Comparison of ENCODE assay signal across 8 mouse cellular contexts in genomic region chr9:48761175-48761556, GRCm38 (mm10).
DNase-seq lines count a peak whose midpoint lies in the region; ATAC-seq and TF ChIP-seq lines count a peak whose summit lies in the region.
"Had no signal": no experiment of that assay in that cellular context is flagged by ENCODE, and none has a peak within 500 bp of the region (broad histone marks: within the 10 kb centered on the region; RNA-seq: fewer than 3 reads in every experiment).

No protein-coding gene starts in this region.

- no peak overlapping the region for H3K4me3 ChIP-seq in heart, embryonic 16.5 days (ENCODE audit: low read length)
- H3K4me3 ChIP-seq in heart, embryonic 10.5 days, result no peak overlapping the region
- H3K4me3 ChIP-seq in lung, postnatal 0 days (ENCODE audit: low read depth, low read length), result no peak overlapping the region
- H3K4me3 ChIP-seq in embryonic facial prominence, embryonic 15.5 days (replicated peaks), result no peak overlapping the region
- H3K4me3 ChIP-seq in limb, embryonic 14.5 days (replicated peaks; ENCODE audit: low read length), result no peak overlapping the region
- H3K4me3 ChIP-seq: erythroblast, embryonic 14.5 days had no signal

- ATAC-seq in heart, embryonic 16.5 days (replicated peaks; ENCODE audit: extremely low read depth, insufficient read depth, low FRiP score), result no peak
- ATAC-seq in lung, postnatal 0 days, result no peak
- no peak for ATAC-seq in embryonic facial prominence, embryonic 15.5 days (ENCODE audit: insufficient number of reproducible peaks, low FRiP score, low TSS enrichment, low read depth)
- ATAC-seq in limb, embryonic 14.5 days (ENCODE audit: low FRiP score, low read depth), result no peak

- DNase-seq in heart, embryonic 10.5 days (ENCODE audit: low spot score), result no peak
- DNase-seq in lung, postnatal 0 days (ENCODE audit: low spot score), result peak; percentile 30
- no peak for DNase-seq in lung, postnatal 4 days
- peak; percentile 32 for DNase-seq in limb, embryonic 14.5 days (ENCODE audit: low spot score)
- no peak for DNase-seq in cerebellum, adult 8-10 months

- TF ChIP-seq CTCF in lung, postnatal 0 days (IDR thresholded peaks at IDR 0.05), result no peak; the same call in 1 of the 2 replicates

- peak overlapping the region; percentile 29 for H3K27ac ChIP-seq in heart, embryonic 16.5 days (ENCODE audit: low read length)
- no peak overlapping the region for H3K27ac ChIP-seq in heart, embryonic 10.5 days
- peak overlapping the region; percentile 88 for H3K27ac ChIP-seq in lung, postnatal 0 days (ENCODE audit: low read length)
- peak overlapping the region; percentile 72; the same call in 1 of the 2 replicates for H3K27ac ChIP-seq in embryonic facial prominence, embryonic 15.5 days (replicated peaks)
- no peak overlapping the region for H3K27ac ChIP-seq in limb, embryonic 14.5 days (replicated peaks; ENCODE audit: low read depth, low read length)

- peaks cover 31% of the 10 kb centered on the region for H3K4me1 ChIP-seq in heart, embryonic 16.5 days (ENCODE audit: control insufficient read depth, insufficient read depth, low read length)
- H3K4me1 ChIP-seq in heart, embryonic 10.5 days, result peaks cover 20% of the 10 kb centered on the region
- peaks cover 56% of the 10 kb centered on the region for H3K4me1 ChIP-seq in lung, postnatal 0 days (ENCODE audit: insufficient read depth, low read depth, low read length)
- peaks cover 26% of the 10 kb centered on the region for H3K4me1 ChIP-seq in embryonic facial prominence, embryonic 15.5 days
- peaks cover 49% of the 10 kb centered on the region for H3K4me1 ChIP-seq in limb, embryonic 14.5 days (ENCODE audit: control insufficient read depth, insufficient read depth, low read length)

- H3K27me3 ChIP-seq in heart, embryonic 16.5 days (ENCODE audit: control insufficient read depth, insufficient read depth, low read length), result no peaks in the 10 kb centered on the region
- peaks cover 14% of the 10 kb centered on the region for H3K27me3 ChIP-seq in heart, embryonic 10.5 days (ENCODE audit: insufficient read depth, poor library complexity, severe bottlenecking)
- H3K27me3 ChIP-seq in lung, postnatal 0 days (replicated peaks; ENCODE audit: insufficient read depth, low read length), result no peaks in the 10 kb centered on the region
- H3K27me3 ChIP-seq in embryonic facial prominence, embryonic 15.5 days, result no peaks in the 10 kb centered on the region
- no peaks in the 10 kb centered on the region for H3K27me3 ChIP-seq in limb, embryonic 14.5 days (ENCODE audit: control insufficient read depth, insufficient read depth, low read length)

- H3K4me2 ChIP-seq in heart, embryonic 16.5 days (ENCODE audit: low read depth, low read length), result no peak overlapping the region
- no peak overlapping the region for H3K4me2 ChIP-seq in lung, postnatal 0 days (replicated peaks; ENCODE audit: low read depth, low read length)
- no peak overlapping the region for H3K4me2 ChIP-seq in embryonic facial prominence, embryonic 15.5 days (replicated peaks)
- 0 out of 2 replicates have a peak overlapping the region, but pooled peaks have one; percentile 17 for H3K4me2 ChIP-seq in limb, embryonic 14.5 days (replicated peaks; ENCODE audit: low read depth, low read length, severe bottlenecking)

- no peaks in the 10 kb centered on the region for H3K36me3 ChIP-seq in heart, embryonic 16.5 days (ENCODE audit: control insufficient read depth, insufficient read depth)
- no peaks in the 10 kb centered on the region for H3K36me3 ChIP-seq in heart, embryonic 10.5 days
- 0 out of 2 replicates have a peak, but pooled peaks cover 4% of the 10 kb centered on the region for H3K36me3 ChIP-seq in lung, postnatal 0 days (ENCODE audit: insufficient read depth, low read length)
- no peaks in the 10 kb centered on the region for H3K36me3 ChIP-seq in embryonic facial prominence, embryonic 15.5 days
- H3K36me3 ChIP-seq in limb, embryonic 14.5 days (ENCODE audit: control insufficient read depth, insufficient read depth, low read length), result no peaks in the 10 kb centered on the region

- no peak for TF ChIP-seq EP300 in lung, postnatal 0 days (IDR thresholded peaks at IDR 0.05)

- no peaks in the 10 kb centered on the region for H3K9me3 ChIP-seq in heart, embryonic 16.5 days (replicated peaks; ENCODE audit: control insufficient read depth, low read length)
- H3K9me3 ChIP-seq in heart, embryonic 10.5 days, result no peaks in the 10 kb centered on the region
- H3K9me3 ChIP-seq in lung, postnatal 0 days (ENCODE audit: low read length), result no peaks in the 10 kb centered on the region
- no peaks in the 10 kb centered on the region for H3K9me3 ChIP-seq in embryonic facial prominence, embryonic 15.5 days (replicated peaks)
- H3K9me3 ChIP-seq in limb, embryonic 14.5 days (ENCODE audit: control insufficient read depth, low read length), result no peaks in the 10 kb centered on the region

- no peak for TF ChIP-seq POLR2A in limb, embryonic 14.5 days (IDR thresholded peaks at IDR 0.05; ENCODE audit: borderline replicate concordance, extremely low read depth, insufficient read depth, insufficient read length)

- no peak overlapping the region for H3K9ac ChIP-seq in heart, embryonic 16.5 days (ENCODE audit: low read length)
- no peak overlapping the region for H3K9ac ChIP-seq in lung, postnatal 0 days (replicated peaks; ENCODE audit: low read depth)
- no peak overlapping the region for H3K9ac ChIP-seq in embryonic facial prominence, embryonic 15.5 days
- H3K9ac ChIP-seq in limb, embryonic 14.5 days (ENCODE audit: low read depth, low read length, severe bottlenecking), result no peak overlapping the region

- WGBS in heart, embryonic 16.5 days, result 66% methylated on average over 8 of the region's 8 CpGs
- WGBS in heart, embryonic 10.5 days, result 78% methylated on average over 8 of the region's 8 CpGs
- WGBS in lung, postnatal 0 days, result 27% methylated on average over 8 of the region's 8 CpGs
- 69% methylated on average over 8 of the region's 8 CpGs for WGBS in embryonic facial prominence, embryonic 15.5 days
- 52% methylated on average over 8 of the region's 8 CpGs for WGBS in limb, embryonic 14.5 days

Comparison
In these comparisons a context has a peak if more than half of its experiments do, and no peak if none do; other contexts are left out.
1. H3K27ac ChIP-seq: peak in heart, embryonic 16.5 days (single experiment), lung, postnatal 0 days (single experiment) and embryonic facial prominence, embryonic 15.5 days (single experiment); none in heart, embryonic 10.5 days (single experiment) and limb, embryonic 14.5 days (single experiment).
2. DNase-seq: peak in lung, postnatal 0 days (single experiment) and limb, embryonic 14.5 days (single experiment); none in heart, embryonic 10.5 days (single experiment), lung, postnatal 4 days (0 of 2) and cerebellum, adult 8-10 months (single experiment).